Mouse (Mus musculus): Measurements from ENCODE around the gene Trp53bp2. TPM values are rescaled to one million over a fixed set of nuclear protein-coding genes. Genes with fewer than 3 reads are reported as not detected.

Trp53bp2 gene
- total and polyA plus RNA-seq, 3 experiments = 2.6 to 15.1 TPM; not detected in 1

- no peaks in the 10 kb centered on the region for H3K79me2 ChIP-seq (ENCODE audit: control insufficient read depth, insufficient read depth, low read length, poor library complexity)
- no peaks in the 10 kb centered on the region for H3K27me3 ChIP-seq (ENCODE audit: control insufficient read depth in 1 of 2, insufficient read depth in 2 of 2, low read length in 2 of 2)
- no peak overlapping the region for H3K27ac ChIP-seq (ENCODE audit: control insufficient read depth, low read depth, low read length)
- H3K36me3 ChIP-seq (ENCODE audit: control insufficient read depth in 1 of 2, insufficient read depth in 2 of 2, low read length in 2 of 2) = no peaks in the 10 kb centered on the region; a peak in 1 of 4 replicates
- H3K4me1 ChIP-seq (ENCODE audit: control insufficient read depth in 1 of 2, insufficient read depth in 2 of 2, low read length in 2 of 2) = no peaks in the 10 kb centered on the region
- H3K9ac ChIP-seq (ENCODE audit: control insufficient read depth, low read depth, low read length, poor library complexity, severe bottlenecking) = no peak overlapping the region
- no peak overlapping the region for H3K4me3 ChIP-seq (ENCODE audit: control insufficient read depth in 1 of 2, insufficient read depth in 1 of 2, low read depth in 2 of 2, low read length in 2 of 2)
- no peak for TF ChIP-seq USF2 (IDR thresholded peaks at IDR 0.05; ENCODE audit: borderline replicate concordance in 1 of 2, insufficient read depth in 1 of 2, low read depth in 1 of 2, low read length in 2 of 2)
- TF ChIP-seq MYC (IDR thresholded peaks at IDR 0.05; ENCODE audit: low read depth, low read length) = no peak
- TF ChIP-seq USF1 (IDR thresholded peaks at IDR 0.05; ENCODE audit: low read depth, low read length) = no peak
- TF ChIP-seq ZKSCAN1 (IDR thresholded peaks at IDR 0.05; ENCODE audit: low read depth, low read length) = no peak
- no peak for DNase-seq (ENCODE audit: low read depth, low spot score)
- H3K9me3 ChIP-seq (replicated peaks; ENCODE audit: insufficient read depth, low read length) = no peaks in the 10 kb centered on the region
Observed at GRCm38 (mm10) chr1:182458556-182458955, 49.6 kb downstream of the Trp53bp2 start.

GRCm38 (mm10) chr1:182459436-182459835 is 50.5 kb downstream of the Trp53bp2 start:
- Histone ChIP-seq H3K27me3 (ENCODE audit: control insufficient read depth in 1 of 2, insufficient read depth in 2 of 2, low read length in 2 of 2) (no peaks in the 10 kb centered on the region), H3K9ac (ENCODE audit: control insufficient read depth, low read depth, low read length, poor library complexity, severe bottlenecking) (no peak overlapping the region), H3K79me2 (ENCODE audit: control insufficient read depth, insufficient read depth, low read length, poor library complexity) (no peaks in the 10 kb centered on the region), H3K4me1 (ENCODE audit: control insufficient read depth in 1 of 2, insufficient read depth in 2 of 2, low read length in 2 of 2) (no peaks in the 10 kb centered on the region), H3K36me3 (ENCODE audit: control insufficient read depth in 1 of 2, insufficient read depth in 2 of 2, low read length in 2 of 2) (no peaks in the 10 kb centered on the region; a peak in 1 of 4 replicates), H3K4me3 (ENCODE audit: control insufficient read depth in 1 of 2, insufficient read depth in 1 of 2, low read depth in 2 of 2, low read length in 2 of 2) (no peak overlapping the region), H3K9me3 (replicated peaks; ENCODE audit: insufficient read depth, low read length) (no peaks in the 10 kb centered on the region), H3K27ac (ENCODE audit: control insufficient read depth, low read depth, low read length) (no peak overlapping the region)
- no peak for TF ChIP-seq USF1 (IDR thresholded peaks at IDR 0.05; ENCODE audit: low read depth, low read length)
- TF ChIP-seq CHD1 (IDR thresholded peaks at IDR 0.05; ENCODE audit: low read depth, low read length) = no peak
- no peak for TF ChIP-seq ZMIZ1 (IDR thresholded peaks at IDR 0.05; ENCODE audit: low read depth, low read length)
- TF ChIP-seq RAD21 (IDR thresholded peaks at IDR 0.05; ENCODE audit: low read depth, low read length) = no peak
- no peak for DNase-seq (ENCODE audit: low read depth, low spot score)

GRCm38 (mm10) chr1:182460291-182461244 is 51.6 kb downstream of the Trp53bp2 start:
- DNase-seq (ENCODE audit: low read depth, low spot score) = no peak
- no peak for TF ChIP-seq MAZ (IDR thresholded peaks at IDR 0.05; ENCODE audit: low read depth, low read length)
- no peak for TF ChIP-seq MYB (IDR thresholded peaks at IDR 0.05; ENCODE audit: low read depth, low read length)
- TF ChIP-seq HCFC1 (IDR thresholded peaks at IDR 0.05; ENCODE audit: low read depth, low read length) = no peak
- TF ChIP-seq ZNF384 (IDR thresholded peaks at IDR 0.05; ENCODE audit: low read depth, low read length) = no peak
- TF ChIP-seq CHD1 (IDR thresholded peaks at IDR 0.05; ENCODE audit: low read depth, low read length) = no peak
- TF ChIP-seq TCF12 (IDR thresholded peaks at IDR 0.05; ENCODE audit: low read depth, low read length) = no peak
- TF ChIP-seq POLR2A (IDR thresholded peaks at IDR 0.05; ENCODE audit: control insufficient read depth in 1 of 2, insufficient read depth in 1 of 2, low read depth in 1 of 2, low read length in 2 of 2, poor library complexity in 1 of 2) = no peak
- TF ChIP-seq ELF1 (IDR thresholded peaks at IDR 0.05; ENCODE audit: low read depth, low read length) = no peak
- no peak for TF ChIP-seq NELFE (IDR thresholded peaks at IDR 0.05; ENCODE audit: low read depth, low read length)
- TF ChIP-seq USF1 (IDR thresholded peaks at IDR 0.05; ENCODE audit: low read depth, low read length) = no peak
- no peak for TF ChIP-seq BHLHE40 (IDR thresholded peaks at IDR 0.05; ENCODE audit: borderline replicate concordance, low read depth, low read length)
- TF ChIP-seq RAD21 (IDR thresholded peaks at IDR 0.05; ENCODE audit: low read depth, low read length) = no peak
- no peak for TF ChIP-seq USF2 (IDR thresholded peaks at IDR 0.05; ENCODE audit: borderline replicate concordance in 1 of 2, insufficient read depth in 1 of 2, low read depth in 1 of 2, low read length in 2 of 2)
- TF ChIP-seq SMC3 (IDR thresholded peaks at IDR 0.05; ENCODE audit: low read depth, low read length) = no peak
- TF ChIP-seq UBTF (IDR thresholded peaks at IDR 0.05; ENCODE audit: borderline replicate concordance, insufficient read depth, low read depth, low read length) = no peak
- TF ChIP-seq GATA1 (IDR thresholded peaks at IDR 0.05; ENCODE audit: low read depth, low read length) = no peak
- TF ChIP-seq EP300 (IDR thresholded peaks at IDR 0.05; ENCODE audit: low read depth in 1 of 2, low read length in 2 of 2) = no peak
- no peak for TF ChIP-seq MAFK (IDR thresholded peaks at IDR 0.05; ENCODE audit: borderline replicate concordance, low read depth, low read length)
- no peak for TF ChIP-seq ZC3H11A (IDR thresholded peaks at IDR 0.05; ENCODE audit: low read depth, low read length)
- no peak for TF ChIP-seq TAL1 (IDR thresholded peaks at IDR 0.05; ENCODE audit: low read length)

More at GRCm38 (mm10) chr1:182460291-182461244, 51.6 kb downstream of the Trp53bp2 start:
- Histone ChIP-seq H3K27me3 (ENCODE audit: control insufficient read depth in 1 of 2, insufficient read depth in 2 of 2, low read length in 2 of 2) (no peaks in the 10 kb centered on the region), H3K9ac (ENCODE audit: control insufficient read depth, low read depth, low read length, poor library complexity, severe bottlenecking) (no peak overlapping the region), H3K27ac (ENCODE audit: control insufficient read depth, low read depth, low read length) (no peak overlapping the region), H3K9me3 (replicated peaks; ENCODE audit: insufficient read depth, low read length) (no peaks in the 10 kb centered on the region), H3K4me3 (ENCODE audit: control insufficient read depth in 1 of 2, insufficient read depth in 1 of 2, low read depth in 2 of 2, low read length in 2 of 2) (no peak overlapping the region), H3K4me1 (ENCODE audit: control insufficient read depth in 1 of 2, insufficient read depth in 2 of 2, low read length in 2 of 2) (peaks cover 0 to under 1% of the 10 kb centered on the region in 2 experiments; a peak in 1 of 4 replicates), H3K36me3 (ENCODE audit: control insufficient read depth in 1 of 2, insufficient read depth in 2 of 2, low read length in 2 of 2) (no peaks in the 10 kb centered on the region; a peak in 1 of 4 replicates), H3K79me2 (ENCODE audit: control insufficient read depth, insufficient read depth, low read length, poor library complexity) (no peaks in the 10 kb centered on the region)
